Mouse (Mus musculus): ENCODE measurements around the gene Zbtb40.

GRCm38 (mm10) chr4:137068491-137068890 lies 19.9 kb upstream of the Zbtb40 start:
- TF ChIP-seq CTCF (IDR thresholded peaks at IDR 0.05; ENCODE audit: low read depth): no peak
- TF ChIP-seq EP300 (IDR thresholded peaks at IDR 0.05; ENCODE audit: low read depth): no peak
